Mouse (Mus musculus) urinary bladder, postnatal 36 days (tissue): ENCODE data around the gene Tmem89.

Source experiments
- DNase-seq, 2 experiments: peaks; one replicate each; pipeline ENCODE4 v3.0.0; 2022; ENCODE audit warnings: low spot score in 2 of 2, mixed read lengths in 1 of 2

Tmem89 gene

GRCm38 (mm10) chr9:108914491-108914890 is at the start of gene Tmem89:
Gene Tmem89, plus strand, starts transcription at chr9:108914619.
- no peak for DNase-seq

- no peak for DNase-seq
Measured at GRCm38 (mm10) chr9:108912308-108912707, 2.1 kb upstream of the Tmem89 start.

DNA sequence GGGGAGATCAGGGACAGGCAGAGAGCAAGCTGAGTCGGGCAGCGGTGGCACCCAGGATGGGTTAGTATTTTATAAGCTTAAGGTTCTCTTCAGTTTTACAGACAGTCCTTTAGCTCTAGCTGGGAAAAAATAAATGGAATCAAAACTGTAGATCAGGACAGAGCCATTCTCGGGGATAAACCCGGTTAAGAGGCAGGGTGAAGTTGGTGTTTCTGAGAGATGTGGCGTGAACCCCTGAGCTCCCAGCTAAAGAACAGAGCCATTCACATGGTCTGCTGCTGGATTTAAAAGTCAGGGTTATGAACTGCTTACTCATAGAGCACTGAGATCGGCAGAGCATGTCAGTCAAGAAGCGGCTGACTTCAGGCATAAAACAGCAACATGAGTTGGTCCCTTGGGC is 1.3 kb upstream of the Tmem89 start:
- no peak for DNase-seq

DNA sequence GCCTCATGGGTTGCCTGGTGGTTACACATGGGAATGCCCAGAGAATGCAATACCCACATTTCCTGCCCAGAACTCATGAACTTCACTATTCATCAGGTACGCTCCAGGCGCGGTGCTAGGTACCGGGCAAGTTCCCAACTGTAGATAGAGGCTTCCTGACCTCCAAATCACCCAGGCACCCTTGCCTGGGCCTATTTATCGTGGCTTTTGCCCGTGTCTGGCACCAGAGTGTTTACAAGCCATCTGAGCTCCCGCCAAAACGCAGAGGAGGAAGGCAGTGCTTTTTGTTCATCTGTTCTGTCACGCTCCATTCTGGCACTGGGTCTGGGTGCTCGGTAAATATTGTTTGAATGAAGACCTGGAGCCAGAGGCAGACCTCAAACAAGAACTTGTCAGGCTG is 798 bp upstream of the Tmem89 start:
- DNase-seq, result no peak

GRCm38 (mm10) chr9:108925897-108926296 is 11.5 kb downstream of the Tmem89 start:
- no peak for DNase-seq

DNA sequence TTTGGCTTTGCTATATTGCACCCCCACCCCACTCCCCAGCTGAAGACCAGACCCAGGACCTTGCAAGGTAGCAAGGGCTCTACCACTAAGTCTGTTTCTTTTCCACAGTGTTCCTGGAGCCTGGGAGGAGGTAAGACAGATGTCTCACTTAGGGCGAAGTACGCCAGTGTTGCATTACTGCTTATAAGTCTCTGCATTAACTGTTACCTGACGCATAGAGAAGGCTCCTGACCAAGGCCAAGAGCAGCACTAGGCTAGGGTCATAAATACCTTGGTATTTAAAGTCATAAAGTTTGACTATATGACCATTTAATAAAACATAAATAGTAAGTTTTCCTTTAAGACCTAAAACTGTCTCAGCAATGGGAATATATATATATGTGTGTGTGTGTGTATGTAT is 14.0 kb downstream of the Tmem89 start:
- no peak for DNase-seq

GRCm38 (mm10) chr9:108935991-108936390 is 21.6 kb downstream of the Tmem89 start:
- DNase-seq, result no peak

GRCm38 (mm10) chr9:108936418-108937364 is 22.3 kb downstream of the Tmem89 start, which contains the start of gene Uqcrc1:
Gene Uqcrc1, plus strand, starts transcription at chr9:108936633.
- DNase-seq, result peak; percentile 90 to 94

- no peak for DNase-seq
Measured at GRCm38 (mm10) chr9:108945111-108945510, 30.7 kb downstream of the Tmem89 start.

DNA sequence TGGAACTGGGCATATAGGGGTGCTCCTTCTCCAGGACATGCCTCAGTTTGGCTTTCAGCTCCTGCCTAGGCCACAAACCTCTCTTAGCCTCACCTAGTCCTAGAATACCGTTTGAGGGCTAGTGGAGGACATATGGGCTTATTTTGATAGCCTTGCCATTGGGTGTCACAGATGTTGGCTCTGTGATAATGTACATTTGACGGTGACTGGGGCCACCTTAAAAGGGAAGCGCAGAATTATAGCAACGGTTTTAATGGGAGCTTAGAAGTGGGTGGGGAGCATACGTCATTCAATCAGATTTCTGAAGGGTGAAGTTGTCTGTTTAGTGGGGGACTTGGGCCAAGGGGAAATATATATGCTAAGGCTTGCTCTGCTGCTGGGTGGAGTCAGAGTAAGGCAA is 31.2 kb downstream of the Tmem89 start:
- DNase-seq, result no peak

- DNase-seq, result peak; percentile 46 to 64
Measured at GRCm38 (mm10) chr9:108949231-108949966, 35.0 kb downstream of the Tmem89 start.

- DNase-seq, result peak in 1 of 2 experiments; percentile 10
Measured at GRCm38 (mm10) chr9:108949967-108950728, 35.7 kb downstream of the Tmem89 start.

GRCm38 (mm10) chr9:108953081-108953636 is 38.7 kb downstream of the Tmem89 start, which contains the start of gene Col7a1:
Gene Col7a1, plus strand, starts transcription at chr9:108953586.
- no peak for DNase-seq

GRCm38 (mm10) chr9:108955241-108955640 is 40.8 kb downstream of the Tmem89 start:
- DNase-seq, result no peak

- no peak for DNase-seq
Measured at GRCm38 (mm10) chr9:108955846-108956245, 41.4 kb downstream of the Tmem89 start.

GRCm38 (mm10) chr9:108963577-108963976 is 49.2 kb downstream of the Tmem89 start:
- no peak for DNase-seq

GRCm38 (mm10) chr9:108964338-108964737 is 49.9 kb downstream of the Tmem89 start:
- DNase-seq, result no peak
